ENCODE assay signal across 25 mouse cellular contexts in genomic region chr5:70990891-70991290, GRCm38 (mm10).
"Had no signal": no experiment of that assay in that cellular context is flagged by ENCODE, and none has a peak within 500 bp of the region (broad histone marks: within the 10 kb centered on the region; RNA-seq: fewer than 3 reads in every experiment).

No protein-coding gene starts in this region.

- H3K9ac ChIP-seq: embryonic facial prominence, embryonic 12.5 days; embryonic facial prominence, embryonic 13.5 days; embryonic facial prominence, embryonic 15.5 days; forebrain, embryonic 12.5 days; forebrain, embryonic 13.5 days; forebrain, embryonic 15.5 days; forebrain, postnatal 0 days had no signal

- H3K27me3 ChIP-seq: embryonic facial prominence, embryonic 12.5 days; embryonic facial prominence, embryonic 13.5 days; embryonic facial prominence, embryonic 15.5 days; forebrain, embryonic 12.5 days; forebrain, embryonic 13.5 days; forebrain, embryonic 15.5 days had no signal

- ATAC-seq: forebrain, embryonic 13.5 days; forebrain, embryonic 14.5 days; forebrain, embryonic 15.5 days; forebrain, embryonic 16.5 days; forebrain, postnatal 0 days had no signal

- DNase-seq: cerebellum, adult 8-10 months; cerebellum, adult 9-10 months; cerebellum, adult 9-11 months; cerebellum, postnatal 36 days; embryo, embryonic 11 days; forebrain, postnatal 0 days; gastrocnemius, adult 2 months; gastrocnemius, postnatal 10 days; gastrocnemius, postnatal 14 days; gastrocnemius, postnatal 25 days; gastrocnemius, postnatal 36 days; heart, adult 11 months; heart, adult 18-20 months; heart, adult 2 months had no signal

- H3K4me1 ChIP-seq: embryonic facial prominence, embryonic 10.5 days; embryonic facial prominence, embryonic 12.5 days; embryonic facial prominence, embryonic 13.5 days; embryonic facial prominence, embryonic 15.5 days; forebrain, embryonic 12.5 days; forebrain, embryonic 13.5 days had no signal

- H3K4me3 ChIP-seq: embryonic facial prominence, embryonic 10.5 days; embryonic facial prominence, embryonic 12.5 days; embryonic facial prominence, embryonic 13.5 days; embryonic facial prominence, embryonic 15.5 days; erythroblast, embryonic 14.5 days; forebrain, embryonic 10.5 days; forebrain, embryonic 12.5 days; forebrain, embryonic 13.5 days; forebrain, embryonic 15.5 days; gastrocnemius, adult 2 months; heart, adult 2 months had no signal

- H3K27ac ChIP-seq: embryonic facial prominence, embryonic 10.5 days; embryonic facial prominence, embryonic 12.5 days; embryonic facial prominence, embryonic 13.5 days; embryonic facial prominence, embryonic 15.5 days; forebrain, embryonic 10.5 days; forebrain, embryonic 12.5 days; forebrain, embryonic 13.5 days; forebrain, embryonic 15.5 days; gastrocnemius, adult 2 months; heart, adult 2 months had no signal

- H3K4me2 ChIP-seq: embryonic facial prominence, embryonic 12.5 days; embryonic facial prominence, embryonic 13.5 days; embryonic facial prominence, embryonic 15.5 days; forebrain, embryonic 12.5 days; forebrain, embryonic 13.5 days; forebrain, embryonic 15.5 days had no signal

- H3K36me3 ChIP-seq: embryonic facial prominence, embryonic 10.5 days; embryonic facial prominence, embryonic 12.5 days; embryonic facial prominence, embryonic 13.5 days; embryonic facial prominence, embryonic 15.5 days; forebrain, embryonic 10.5 days; forebrain, embryonic 12.5 days; forebrain, embryonic 15.5 days had no signal

- H3K9me3 ChIP-seq: embryonic facial prominence, embryonic 10.5 days; embryonic facial prominence, embryonic 12.5 days; embryonic facial prominence, embryonic 13.5 days; embryonic facial prominence, embryonic 15.5 days; forebrain, embryonic 10.5 days; forebrain, embryonic 12.5 days; forebrain, embryonic 13.5 days; forebrain, embryonic 15.5 days had no signal
